Mouse (Mus musculus) heart, embryonic 11.5 days (tissue): ENCODE measurements around the gene Smtnl2. TPM values are rescaled to one million over a fixed set of nuclear protein-coding genes. Genes with fewer than 3 reads are reported as not detected.
A peak's percentile ranks its signal among the peaks of the same experiment; 100 is the strongest.
"Not testable (repeated sequence)": the region's sequence is repeated elsewhere in the genome, so short reads cannot be mapped to it uniquely, and the experiment has no call there.

Experiments used
- ATAC-seq: fragments of 200-750 bp; cut with Nextera tagmentation; replicated peaks from 2 replicates; pipeline ENCODE4 v1.8.0; 2017; ENCODE audit warnings: moderate library complexity; ENCODE audit not compliant: insufficient number of reproducible peaks, low FRiP score, low TSS enrichment
- H3K27ac ChIP-seq: fragments of 300-500 bp; sonication (generic); 2 replicates; pipeline ENCODE4 v1.5.1; 2014; ENCODE audit warnings: mild to moderate bottlenecking, low read depth, low read length
- H3K27me3 ChIP-seq: fragments of 300-500 bp; sonication (generic); 2 replicates; pipeline ENCODE4 v1.6.1; 2014; ENCODE audit warnings: mild to moderate bottlenecking, low read length, mixed read lengths; ENCODE audit not compliant: control insufficient read depth, insufficient read depth
- H3K36me3 ChIP-seq: fragments of 300-500 bp; sonication (generic); 2 replicates; pipeline ENCODE4 v1.6.1; 2014; ENCODE audit warnings: mild to moderate bottlenecking, low read length, moderate library complexity, mixed read lengths; ENCODE audit not compliant: control insufficient read depth, insufficient read depth
- H3K4me1 ChIP-seq: fragments of 300-500 bp; sonication (generic); 2 replicates; pipeline ENCODE4 v1.6.1; 2014; ENCODE audit warnings: low read length; ENCODE audit not compliant: control insufficient read depth, insufficient read depth
- H3K4me2 ChIP-seq: fragments of 300-500 bp; sonication (generic); 2 replicates; pipeline ENCODE4 v1.6.1; 2014; ENCODE audit warnings: mild to moderate bottlenecking, moderate library complexity
- H3K4me3 ChIP-seq: fragments of 300-500 bp; sonication (generic); 2 replicates; pipeline ENCODE4 v1.5.1; 2014; ENCODE audit warnings: low read depth, low read length
- H3K9ac ChIP-seq: fragments of 300-500 bp; sonication (generic); 2 replicates; pipeline ENCODE4 v1.6.1; 2014; ENCODE audit warnings: mild to moderate bottlenecking, low read depth, low read length, moderate library complexity
- H3K9me3 ChIP-seq: fragments of 300-500 bp; sonication (generic); replicated peaks from 2 replicates; pipeline ENCODE4 v1.6.1; 2016; ENCODE audit warnings: low read length; ENCODE audit not compliant: control insufficient read depth
- WGBS: fragments of 180-500 bp; shearing (Covaris S2); extraction: QIAGEN DNeasy Blood & Tissue Kit; methylation state at CpG from one replicate; pipeline ENCODE4 v1.1.7; 2014; ENCODE audit not compliant: insufficient replicate concordance; 5-methylcytosine and 5-hydroxymethylcytosine counted together
- polyA plus RNA-seq: library from polyadenylated mRNA; unstranded; fragments of >200 nt; fragmentation: Nextera tagmentation; extraction: Ambion mirVana; gene quantifications from 2 replicates; pipeline ENCODE4 v1.2.1, GENCODE M21; 2014

Smtnl2 gene
- polyA plus RNA-seq, 1 experiment from 2014 or later: 107 TPM

GRCm38 (mm10) chr11:72446311-72447105, 35.0 kb upstream of the Smtnl2 start:
- Histone ChIP-seq H3K27ac (no peak overlapping the region), H3K4me1 (peaks cover 9% of the 10 kb centered on the region), H3K4me2 (no peak overlapping the region), H3K9ac (no peak overlapping the region), H3K4me3 (no peak overlapping the region), H3K9me3 (no peaks in the 10 kb centered on the region), H3K36me3 (peaks cover 74% of the 10 kb centered on the region), H3K27me3 (no peaks in the 10 kb centered on the region)
- no peak for ATAC-seq
- WGBS: 86% methylated on average over 6 of the region's 6 CpGs

DNA sequence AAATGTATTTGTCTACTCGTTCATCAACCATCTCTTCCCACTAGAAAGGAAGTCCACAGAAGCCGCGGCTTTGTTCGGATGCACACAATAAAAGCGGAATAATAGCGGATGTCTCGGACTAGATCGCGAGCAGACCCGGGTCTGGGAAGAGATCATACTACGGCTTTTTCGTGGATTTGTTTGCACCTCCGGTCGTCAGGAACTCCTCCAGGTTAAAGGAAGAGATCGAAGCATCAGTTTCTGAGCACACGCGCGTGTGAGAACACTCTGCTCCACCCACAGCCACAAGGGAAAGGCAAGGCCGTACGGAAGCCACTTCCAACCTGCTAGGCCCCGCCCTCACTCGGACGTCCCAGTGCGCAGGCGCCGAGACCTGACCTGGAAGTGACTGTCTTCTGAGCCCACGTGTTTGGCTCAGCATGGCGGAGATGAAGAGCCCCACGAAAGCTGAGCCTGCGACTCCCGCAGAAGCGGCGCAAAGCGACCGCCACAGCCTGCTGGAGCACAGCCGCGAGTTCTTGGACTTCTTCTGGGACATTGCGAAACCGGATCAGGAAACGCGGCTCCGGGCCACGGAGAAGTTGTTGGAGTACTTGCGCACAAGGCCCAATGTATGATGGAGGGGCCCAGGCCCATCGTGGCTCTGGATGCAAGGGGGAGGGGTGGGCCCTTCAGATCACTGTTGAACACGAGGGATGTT, 29.6 kb upstream of the Smtnl2 start, which contains the start of gene Mybbp1a:
Mybbp1a (plus strand) TSS at position 391 of the 700 bp plus-strand sequence.
- peak within 1 kb of the TSS; percentile 68 for H3K27ac ChIP-seq
- H3K27me3 ChIP-seq: no peaks in the 10 kb centered on the region
- H3K4me3 ChIP-seq: peak within 1 kb of the TSS; percentile 86
- H3K4me2 ChIP-seq: peak within 1 kb of the TSS; percentile 90
- ATAC-seq: peak; percentile 88
- no peaks in the 10 kb centered on the region for H3K9me3 ChIP-seq
- H3K4me1 ChIP-seq: peaks cover 9% of the 10 kb centered on the region
- H3K9ac ChIP-seq: peak within 1 kb of the TSS; percentile 88
- peaks cover 30% of the 10 kb centered on the region for H3K36me3 ChIP-seq
- WGBS: under 1% methylated on average over 46 of the region's 46 CpGs

GRCm38 (mm10) chr11:72440597-72440964, 29.1 kb upstream of the Smtnl2 start:
- Histone ChIP-seq H3K27ac (peak overlapping the region; percentile 68), H3K4me2 (peak overlapping the region; percentile 90), H3K4me3 (peak overlapping the region; percentile 86), H3K9ac (peak overlapping the region; percentile 88), H3K36me3 (peaks cover 24% of the 10 kb centered on the region)
- not testable (repeated sequence) for ATAC-seq, H3K9me3 ChIP-seq, H3K4me1 ChIP-seq, H3K27me3 ChIP-seq
- 37% methylated on average over 6 of the region's 6 CpGs for WGBS

- Histone ChIP-seq H3K9ac (no peak overlapping the region), H3K27me3 (no peaks in the 10 kb centered on the region), H3K4me3 (no peak overlapping the region), H3K9me3 (no peaks in the 10 kb centered on the region), H3K4me2 (no peak overlapping the region), H3K27ac (no peak overlapping the region), H3K36me3 (peaks cover 5% of the 10 kb centered on the region), H3K4me1 (peaks cover 9% of the 10 kb centered on the region)
- WGBS: 73% methylated on average over 4 of the region's 4 CpGs
- no peak for ATAC-seq
Observed at GRCm38 (mm10) chr11:72438411-72438810, 26.9 kb upstream of the Smtnl2 start.

DNA sequence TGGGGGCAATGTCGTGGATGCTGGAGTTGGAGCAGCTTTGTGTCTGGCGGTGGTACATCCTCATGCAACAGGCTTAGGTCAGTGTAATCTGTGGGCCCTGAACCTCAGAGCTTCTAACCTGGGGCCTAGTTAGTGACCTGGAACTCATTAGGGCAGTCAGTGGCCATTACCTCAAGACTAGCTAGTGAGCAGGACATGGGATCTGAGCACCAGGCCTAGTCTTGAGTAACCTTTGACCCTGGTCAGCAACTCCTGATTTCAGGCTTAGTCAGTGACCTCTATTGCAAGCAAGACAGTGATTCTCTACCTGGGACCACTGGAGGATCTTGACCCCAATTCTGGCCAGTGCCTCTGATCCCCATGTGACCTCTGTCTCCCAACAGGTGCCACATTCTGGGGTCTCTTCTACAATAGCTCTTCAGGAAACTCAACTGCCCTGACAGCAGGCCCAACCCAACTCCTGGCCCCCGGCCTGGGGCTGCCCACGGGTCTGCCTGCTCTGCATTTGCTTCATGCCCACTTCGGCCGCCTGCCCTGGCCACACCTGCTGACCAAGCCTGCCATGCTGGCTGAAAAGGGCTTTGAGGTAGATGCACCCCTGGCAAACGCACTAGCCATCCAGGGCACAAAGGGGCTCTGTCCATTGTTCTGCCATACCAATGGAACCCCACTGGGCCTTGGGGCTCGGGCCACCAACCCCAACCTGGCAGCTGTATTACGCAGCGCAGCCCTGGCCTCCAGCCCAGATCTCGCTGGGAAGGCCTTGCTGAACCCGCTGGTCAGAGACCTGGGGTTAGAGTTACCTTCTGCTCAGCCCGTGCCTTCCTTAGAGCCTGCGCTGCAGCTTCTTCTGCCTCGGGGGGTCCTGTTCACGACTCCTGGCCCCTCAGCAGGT, 25.5 kb upstream of the Smtnl2 start:
- Histone ChIP-seq H3K9ac (no peak overlapping the region), H3K27ac (no peak overlapping the region), H3K9me3 (no peaks in the 10 kb centered on the region), H3K4me1 (peaks cover 2% of the 10 kb centered on the region), H3K4me3 (no peak overlapping the region), H3K27me3 (no peaks in the 10 kb centered on the region), H3K4me2 (no peak overlapping the region), H3K36me3 (no peaks in the 10 kb centered on the region)
- 79% methylated on average over 16 of the region's 16 CpGs for WGBS
- ATAC-seq: no peak

GRCm38 (mm10) chr11:72436271-72436670, 24.8 kb upstream of the Smtnl2 start:
- ATAC-seq: no peak
- Histone ChIP-seq H3K27ac (no peak overlapping the region), H3K36me3 (no peaks in the 10 kb centered on the region), H3K4me2 (no peak overlapping the region), H3K4me3 (no peak overlapping the region), H3K9me3 (no peaks in the 10 kb centered on the region), H3K9ac (no peak overlapping the region), H3K4me1 (no peaks in the 10 kb centered on the region), H3K27me3 (no peaks in the 10 kb centered on the region)
- WGBS: 72% methylated on average over 5 of the region's 5 CpGs

GRCm38 (mm10) chr11:72435694-72436045, 24.2 kb upstream of the Smtnl2 start:
- Histone ChIP-seq H3K4me3 (no peak overlapping the region), H3K27ac (no peak overlapping the region), H3K9ac (no peak overlapping the region), H3K4me1 (no peaks in the 10 kb centered on the region), H3K9me3 (no peaks in the 10 kb centered on the region), H3K4me2 (no peak overlapping the region), H3K36me3 (no peaks in the 10 kb centered on the region), H3K27me3 (no peaks in the 10 kb centered on the region)
- 37% methylated on average over 2 of the region's 2 CpGs for WGBS
- no peak for ATAC-seq

- H3K4me2 ChIP-seq: no peak within 1 kb of the TSS
- no peak for ATAC-seq
- H3K27ac ChIP-seq: no peak within 1 kb of the TSS
- H3K36me3 ChIP-seq: no peaks in the 10 kb centered on the region
- no peaks in the 10 kb centered on the region for H3K4me1 ChIP-seq
- 65% methylated on average over 11 of the region's 11 CpGs for WGBS
- H3K9me3 ChIP-seq: no peaks in the 10 kb centered on the region
- no peaks in the 10 kb centered on the region for H3K27me3 ChIP-seq
- H3K9ac ChIP-seq: no peak within 1 kb of the TSS
- H3K4me3 ChIP-seq: no peak within 1 kb of the TSS
Observed at GRCm38 (mm10) chr11:72434963-72435693, 23.6 kb upstream of the Smtnl2 start, which contains the start of gene Ggt6. Ggt6 (plus strand) TSS chr11:72435526.
